Mouse (Mus musculus) brain, embryonic 14.5 days (tissue): ENCODE measurements around the gene Ddx6. TPM values are rescaled to one million over a fixed set of nuclear protein-coding genes. Genes with fewer than 3 reads are reported as not detected.

Experiments
- DNase-seq: peaks from one replicate; pipeline ENCODE4 v3.0.0-alpha.2; 2011; ENCODE audit warnings: low read depth
- CTCF ChIP-seq: fragments of 200-500 bp; IDR thresholded peaks from 2 replicates; pipeline ENCODE4 v1.5.1; 2012; ENCODE audit warnings: inconsistent platforms, mild to moderate bottlenecking, moderate library complexity, borderline replicate concordance; ENCODE audit not compliant: insufficient read depth, insufficient read length; ENCODE audit errors: extremely low read depth
- POLR2A ChIP-seq: fragments of 200-500 bp; IDR thresholded peaks from 2 replicates; pipeline ENCODE4 v1.6.1; 2012; ENCODE audit warnings: mild to moderate bottlenecking, inconsistent platforms, borderline replicate concordance; ENCODE audit not compliant: poor library complexity, insufficient read depth, insufficient read length, severe bottlenecking; ENCODE audit errors: extremely low read depth
- polyA plus RNA-seq: library from polyadenylated mRNA; depleted of rRNA; stranded (reverse); fragments of >200 nt; gene quantifications from 2 replicates; pipeline ENCODE4 v1.2.3, GENCODE M21; 2012; rRNA removed

Gene Ddx6
- polyA plus RNA-seq, 1 experiment = 68.4 TPM

- TF ChIP-seq POLR2A = no peak
- no peak for TF ChIP-seq CTCF
- DNase-seq = no peak
Observed at GRCm38 (mm10) chr9:44679565-44679964, 74.9 kb downstream of the Ddx6 start.

- no peak for TF ChIP-seq POLR2A
- no peak for TF ChIP-seq CTCF
- DNase-seq = no peak
Observed at GRCm38 (mm10) chr9:44683046-44683445, 78.4 kb downstream of the Ddx6 start.

GRCm38 (mm10) chr9:44685346-44686330 lies 80.9 kb downstream of the Ddx6 start:
- TF ChIP-seq POLR2A (no peak), CTCF (peak; percentile 99)
- peak; percentile 85 for DNase-seq

- TF ChIP-seq POLR2A (no peak), CTCF (no peak)
Observed at GRCm38 (mm10) chr9:44686638-44687037, 81.9 kb downstream of the Ddx6 start.

GRCm38 (mm10) chr9:44688013-44688412 lies 83.3 kb downstream of the Ddx6 start:
- TF ChIP-seq CTCF (no peak), POLR2A (no peak)
- no peak for DNase-seq

More at GRCm38 (mm10) chr9:44686638-44687037, 81.9 kb downstream of the Ddx6 start:
- DNase-seq = peak; percentile 91

Other genes starting within 250 kb of the Ddx6 start
- gene Vps11, start 243.2 kb upstream of the Ddx6 start, polyA plus RNA-seq = 33.7 and 40.9 TPM in 2 replicates
- 50.3 and 57.4 TPM in 2 replicates for gene Hyou1, start 225.4 kb upstream of the Ddx6 start, polyA plus RNA-seq
- gene Slc37a4, start 208.0 kb upstream of the Ddx6 start, polyA plus RNA-seq = 51.8 and 57.7 TPM in 2 replicates
- gene Rps25, start 197.8 kb upstream of the Ddx6 start, polyA plus RNA-seq = 566 and 626 TPM in 2 replicates
- 169 and 195 TPM in 2 replicates for gene Trappc4, start 197.3 kb upstream of the Ddx6 start, polyA plus RNA-seq
- gene Ccdc84, start 186.3 kb upstream of the Ddx6 start, polyA plus RNA-seq = 47.1 and 59.9 TPM in 2 replicates
- not detected in 2 replicates for gene Foxr1, start 163.8 kb upstream of the Ddx6 start, polyA plus RNA-seq
- gene Upk2, start 149.9 kb upstream of the Ddx6 start, polyA plus RNA-seq = 0.08 TPM in 1 of 2 replicates, not detected in the other
- gene Bcl9l, start 122.1 kb upstream of the Ddx6 start, polyA plus RNA-seq = 14.4 and 35.5 TPM in 2 replicates
- gene Cxcr5, start 43.0 kb upstream of the Ddx6 start, polyA plus RNA-seq = 0.03 and 0.04 TPM in 2 replicates
- not detected in 2 replicates for gene Treh, start 68.3 kb downstream of the Ddx6 start, polyA plus RNA-seq
- 151 and 169 TPM in 2 replicates for gene Phldb1, start 130.3 kb downstream of the Ddx6 start, polyA plus RNA-seq
- gene Arcn1, start 163.0 kb downstream of the Ddx6 start, polyA plus RNA-seq = 57.1 and 76.9 TPM in 2 replicates
- gene Ift46, start 163.0 kb downstream of the Ddx6 start, polyA plus RNA-seq = 132 and 147 TPM in 2 replicates
- gene Tmem25, start 194.4 kb downstream of the Ddx6 start, polyA plus RNA-seq = 19.6 and 28.1 TPM in 2 replicates
- 1.1 and 1.2 TPM in 2 replicates for gene Ttc36, start 198.2 kb downstream of the Ddx6 start, polyA plus RNA-seq